Mouse (Mus musculus) lung, adult 2 months (tissue): ENCODE data around the gene Scgb2b18.
"Not testable (repeated sequence)": the region's sequence is repeated elsewhere in the genome, so short reads cannot be mapped to it uniquely, and the experiment has no call there.

ENCODE experiments used
- CTCF ChIP-seq: fragments of 200-500 bp; IDR thresholded peaks from 2 replicates; pipeline ENCODE4 v1.5.1; 2011; ENCODE audit warnings: mild to moderate bottlenecking, low read length, control low read depth; ENCODE audit not compliant: insufficient read depth
- POLR2A ChIP-seq: fragments of 200-500 bp; IDR thresholded peaks from 2 replicates; pipeline ENCODE4 v1.6.1; 2011; ENCODE audit warnings: low read depth, mild to moderate bottlenecking, control low read depth, low read length, borderline replicate concordance; ENCODE audit errors: extremely low read depth

DNA sequence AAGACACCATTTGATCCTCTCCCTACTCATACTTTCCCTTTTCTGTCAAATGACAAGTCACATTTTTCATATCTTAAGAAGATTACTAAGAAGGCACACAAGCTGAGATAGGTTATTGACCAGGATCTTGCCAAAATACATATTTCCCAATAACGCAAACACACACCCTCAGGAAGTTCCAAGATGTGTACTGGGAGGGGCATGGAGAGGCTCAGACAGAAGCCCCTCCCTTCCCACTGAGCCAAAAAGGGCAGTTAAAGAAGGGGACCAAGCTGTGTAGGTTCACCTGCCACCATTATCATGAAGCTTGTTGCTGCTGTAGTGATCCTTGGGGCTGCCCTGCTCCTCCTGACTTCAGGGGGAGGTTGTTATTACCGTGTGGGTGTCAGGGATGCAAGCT lies 11.6 kb upstream of the Scgb2b18 start, which contains the start of gene Scgb1b18:
- TF ChIP-seq CTCF, POLR2A: not testable (repeated sequence)
